Mouse (Mus musculus): ENCODE measurements around the gene Gm17727. TPM values are rescaled to one million over a fixed set of nuclear protein-coding genes. Genes with fewer than 3 reads are reported as not detected.
"Not testable (repeated sequence)": the region's sequence is repeated elsewhere in the genome, so short reads cannot be mapped to it uniquely, and the experiment has no call there.

Gene Gm17727
- not detected in 2 replicates for polyA plus RNA-seq (2015; fragmentation: Nextera tagmentation; extraction: Ambion mirVana)

- Histone ChIP-seq H3K9ac (no peak within 1 kb of the TSS), H3K27me3 (replicated peaks) (no peaks in the 10 kb centered on the region), H3K4me3 (replicated peaks) (no peak within 1 kb of the TSS), H3K27ac (no peak within 1 kb of the TSS), H3K4me2 (no peak within 1 kb of the TSS), H3K36me3 (no peaks in the 10 kb centered on the region), H3K4me1 (no peaks in the 10 kb centered on the region), H3K9me3 (no peaks in the 10 kb centered on the region)
- ATAC-seq (ENCODE audit: insufficient read depth, low FRiP score, low read depth) = no peak
- WGBS = 60% methylated on average over 3 of the region's 3 CpGs
These were observed at the start of gene Gm17727 for GRCm38 (mm10) chr9:35778009-35778408. Gene Gm17727, minus strand, starts transcription at chr9:35778109.

DNA sequence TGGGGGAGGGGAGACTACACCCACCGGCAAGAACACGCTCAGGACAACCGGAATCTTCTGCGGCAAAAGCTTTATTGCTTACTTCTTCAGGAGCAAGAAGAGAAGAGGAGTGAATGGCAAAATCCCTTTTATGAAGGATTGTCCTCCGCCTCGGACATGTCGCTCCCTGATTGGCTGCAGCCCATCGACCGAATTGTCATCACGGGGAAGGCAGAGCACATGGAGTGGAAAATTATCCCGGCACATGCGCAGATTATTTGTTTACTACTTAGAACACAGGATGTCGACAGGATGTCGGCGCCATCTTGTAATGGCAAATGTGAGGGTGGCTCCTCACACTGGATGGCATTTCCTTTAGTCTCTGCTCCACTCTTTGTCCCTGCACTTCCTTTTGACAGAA, 40.0 kb upstream of the Gm17727 start:
- H3K9me3 ChIP-seq; H3K27me3 ChIP-seq (replicated peaks); H3K4me1 ChIP-seq; H3K36me3 ChIP-seq; H3K27ac ChIP-seq; H3K9ac ChIP-seq; H3K4me2 ChIP-seq; ATAC-seq (ENCODE audit: insufficient read depth, low FRiP score, low read depth); H3K4me3 ChIP-seq (replicated peaks): not testable (repeated sequence)
- WGBS = 94% methylated on average over 15 of the region's 15 CpGs

DNA sequence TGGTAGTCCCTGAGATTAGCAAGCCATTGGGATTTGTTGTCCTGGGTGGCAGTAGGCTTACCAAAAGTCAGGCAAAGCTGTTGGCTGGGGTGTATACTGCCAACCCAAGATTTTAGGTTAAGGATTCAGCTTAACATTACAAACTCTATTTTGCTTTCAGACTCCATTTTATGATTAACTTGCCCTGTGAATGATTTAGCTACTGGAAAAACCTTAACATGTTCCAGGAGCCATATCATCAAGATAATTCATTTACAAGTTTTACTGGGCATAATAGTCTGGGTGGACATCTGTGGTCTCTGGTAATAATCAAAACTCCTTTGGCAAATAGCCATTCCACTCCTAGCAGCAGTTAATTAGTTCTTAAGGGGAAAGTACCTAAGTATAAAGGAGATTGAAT, 20.2 kb upstream of the Gm17727 start:
- no peak overlapping the region for H3K4me2 ChIP-seq
- no peaks in the 10 kb centered on the region for H3K27me3 ChIP-seq (replicated peaks)
- no peak for ATAC-seq (ENCODE audit: insufficient read depth, low FRiP score, low read depth)
- H3K4me3 ChIP-seq (replicated peaks) = no peak overlapping the region
- no peak overlapping the region for H3K9ac ChIP-seq
- H3K9me3 ChIP-seq = no peaks in the 10 kb centered on the region
- no peaks in the 10 kb centered on the region for H3K4me1 ChIP-seq
- no peaks in the 10 kb centered on the region for H3K36me3 ChIP-seq
- no peak overlapping the region for H3K27ac ChIP-seq

GRCm38 (mm10) chr9:35790001-35790400, 12.1 kb upstream of the Gm17727 start, which contains the start of the genes Gm27235 and D730048I06Rik:
Gene Gm27235, minus strand, starts transcription at chr9:35790101.
Gene D730048I06Rik, minus strand, starts transcription at chr9:35790112.
- H3K9me3 ChIP-seq = no peaks in the 10 kb centered on the region
- ATAC-seq (ENCODE audit: insufficient read depth, low FRiP score, low read depth) = no peak
- no peak within 1 kb of the TSS for H3K4me3 ChIP-seq (replicated peaks)
- no peak within 1 kb of the TSS for H3K9ac ChIP-seq
- H3K36me3 ChIP-seq = no peaks in the 10 kb centered on the region
- 89% methylated on average over 3 of the region's 3 CpGs for WGBS
- no peaks in the 10 kb centered on the region for H3K4me1 ChIP-seq
- no peak within 1 kb of the TSS for H3K27ac ChIP-seq
- H3K4me2 ChIP-seq = no peak within 1 kb of the TSS
- H3K27me3 ChIP-seq (replicated peaks) = no peaks in the 10 kb centered on the region

GRCm38 (mm10) chr9:35756843-35757242, 21.1 kb downstream of the Gm17727 start:
- no peak overlapping the region for H3K9ac ChIP-seq
- no peak overlapping the region for H3K4me2 ChIP-seq
- H3K9me3 ChIP-seq = no peaks in the 10 kb centered on the region
- no peaks in the 10 kb centered on the region for H3K27me3 ChIP-seq (replicated peaks)
- H3K4me1 ChIP-seq = no peaks in the 10 kb centered on the region
- H3K36me3 ChIP-seq = no peaks in the 10 kb centered on the region
- no peak overlapping the region for H3K27ac ChIP-seq
- H3K4me3 ChIP-seq (replicated peaks) = no peak overlapping the region
- ATAC-seq (ENCODE audit: insufficient read depth, low FRiP score, low read depth) = no peak

DNA sequence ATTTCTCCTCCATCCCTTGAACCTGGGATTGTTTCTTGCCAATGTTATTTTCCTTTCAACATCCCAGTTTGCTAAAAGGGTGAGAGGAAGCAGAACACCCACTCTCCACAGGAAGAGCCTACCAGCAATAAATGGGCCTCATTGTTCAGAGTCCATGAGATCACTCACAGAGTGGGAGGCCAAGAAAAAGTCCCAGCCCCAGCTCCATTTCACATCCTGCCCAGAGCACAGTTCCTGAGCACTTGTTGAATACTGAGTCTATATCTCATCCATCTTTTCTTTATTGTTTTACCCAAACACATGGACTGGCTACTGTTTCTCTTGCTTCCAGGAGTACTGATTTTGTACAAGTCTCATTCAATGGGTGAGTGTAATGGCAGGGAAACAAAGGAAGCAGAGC, 37.2 kb downstream of the Gm17727 start, which contains the start of gene Gm17677:
Gene Gm17677 (plus strand): TSS at position 301 of the 400 bp plus-strand sequence.
- H3K4me2 ChIP-seq = no peak within 1 kb of the TSS
- ATAC-seq (ENCODE audit: insufficient read depth, low FRiP score, low read depth) = no peak

More for the DNA sequence above, 37.2 kb downstream of the Gm17727 start, which contains the start of gene Gm17677:
- Histone ChIP-seq H3K4me1 (no peaks in the 10 kb centered on the region), H3K27ac (no peak within 1 kb of the TSS), H3K27me3 (replicated peaks) (no peaks in the 10 kb centered on the region), H3K4me3 (replicated peaks) (no peak within 1 kb of the TSS), H3K9ac (no peak within 1 kb of the TSS), H3K36me3 (no peaks in the 10 kb centered on the region), H3K9me3 (no peaks in the 10 kb centered on the region)

Other genes starting within 250 kb of the Gm17727 start
- 1.6 and 1.8 TPM in 2 replicates for gene Ddx25, start 219.6 kb downstream of the Gm17727 start, polyA plus RNA-seq (2015; fragmentation: Nextera tagmentation; extraction: Ambion mirVana)
- gene Pus3, start 219.5 kb downstream of the Gm17727 start, polyA plus RNA-seq (2015; fragmentation: Nextera tagmentation; extraction: Ambion mirVana) = 17.0 and 17.8 TPM in 2 replicates
- gene Pate2, start 207.8 kb downstream of the Gm17727 start, polyA plus RNA-seq (2015; fragmentation: Nextera tagmentation; extraction: Ambion mirVana) = 0.79 and 0.95 TPM in 2 replicates
- gene Hyls1, start 207.7 kb downstream of the Gm17727 start, polyA plus RNA-seq (2015; fragmentation: Nextera tagmentation; extraction: Ambion mirVana) = 12.2 and 12.4 TPM in 2 replicates
- not detected in 2 replicates for gene Pate4, start 166.2 kb downstream of the Gm17727 start, polyA plus RNA-seq (2015; fragmentation: Nextera tagmentation; extraction: Ambion mirVana)
- not detected in 2 replicates for gene Pate3, start 129.9 kb downstream of the Gm17727 start, polyA plus RNA-seq (2015; fragmentation: Nextera tagmentation; extraction: Ambion mirVana)
- gene Pate1, start 90.7 kb downstream of the Gm17727 start, polyA plus RNA-seq (2015; fragmentation: Nextera tagmentation; extraction: Ambion mirVana) = not detected in 2 replicates
- not detected in 2 replicates for gene Gm17677, start 37.1 kb downstream of the Gm17727 start, polyA plus RNA-seq (2015; fragmentation: Nextera tagmentation; extraction: Ambion mirVana)
- not detected in 2 replicates for gene Gm27235, start 12.0 kb upstream of the Gm17727 start, polyA plus RNA-seq (2015; fragmentation: Nextera tagmentation; extraction: Ambion mirVana)
- gene D730048I06Rik, start 12.0 kb upstream of the Gm17727 start, polyA plus RNA-seq (2015; fragmentation: Nextera tagmentation; extraction: Ambion mirVana) = not detected in 2 replicates
- not detected in 2 replicates for gene 9230110F15Rik, start 66.0 kb upstream of the Gm17727 start, polyA plus RNA-seq (2015; fragmentation: Nextera tagmentation; extraction: Ambion mirVana)
- gene 9230113P08Rik, start 130.3 kb upstream of the Gm17727 start, polyA plus RNA-seq (2015; fragmentation: Nextera tagmentation; extraction: Ambion mirVana) = not detected in 2 replicates

All from stomach, embryonic 15.5 days (tissue).